Mouse (Mus musculus) bone marrow macrophage, adult 2 months (primary cell): ENCODE results near the gene Gm45837. TPM values are rescaled to one million over a fixed set of nuclear protein-coding genes. Genes with fewer than 3 reads are reported as not detected.

Experiments used
- H3K27ac ChIP-seq: 2 replicates; pipeline ENCODE4 v1.5.1; 2012; ENCODE audit warnings: low read depth, low read length; ENCODE audit not compliant: insufficient read depth
- H3K4me1 ChIP-seq: 2 replicates; pipeline ENCODE4 v1.6.1; 2012; ENCODE audit warnings: low read length; ENCODE audit not compliant: control insufficient read depth, insufficient read depth
- H3K4me3 ChIP-seq: 2 replicates; pipeline ENCODE4 v1.5.1; 2012; ENCODE audit warnings: mild to moderate bottlenecking, low read length, moderate library complexity; ENCODE audit not compliant: insufficient read depth
- CTCF ChIP-seq: IDR thresholded peaks from 2 replicates; pipeline ENCODE4 v1.5.1; 2012; ENCODE audit warnings: low read depth, mild to moderate bottlenecking, low read length, moderate library complexity
- POLR2A ChIP-seq: IDR thresholded peaks from 2 replicates; pipeline ENCODE4 v1.6.1; 2012; ENCODE audit warnings: mild to moderate bottlenecking, low read depth, low read length, borderline replicate concordance
- polyA plus RNA-seq: library from polyadenylated mRNA; stranded (reverse); fragments of >200 nt; gene quantifications from 2 replicates; pipeline ENCODE4 v1.2.4, GENCODE M21; 2012; ENCODE audit not compliant: missing spikeins, insufficient read depth, insufficient read length

Gene Gm45837
- polyA plus RNA-seq, 1 experiment = 11.2 TPM

- H3K27ac ChIP-seq = no peak overlapping the region
- TF ChIP-seq CTCF = no peak
- TF ChIP-seq POLR2A = no peak
- H3K4me1 ChIP-seq = no peaks in the 10 kb centered on the region
- H3K4me3 ChIP-seq = no peak overlapping the region
These were observed 103.0 kb downstream of the Gm45837 start for GRCm38 (mm10) chr7:101513655-101514054.

GRCm38 (mm10) chr7:101514768-101515167 is 104.1 kb downstream of the Gm45837 start:
- Histone ChIP-seq H3K4me1 (no peaks in the 10 kb centered on the region), H3K4me3 (no peak overlapping the region)
- TF ChIP-seq CTCF = no peak
- TF ChIP-seq POLR2A = no peak

GRCm38 (mm10) chr7:101515295-101515694 is 104.6 kb downstream of the Gm45837 start:
- TF ChIP-seq CTCF (no peak), POLR2A (no peak)
- no peak overlapping the region for H3K27ac ChIP-seq
- no peak overlapping the region for H3K4me3 ChIP-seq
- no peaks in the 10 kb centered on the region for H3K4me1 ChIP-seq

More at GRCm38 (mm10) chr7:101514768-101515167, 104.1 kb downstream of the Gm45837 start:
- no peak overlapping the region for H3K27ac ChIP-seq

GRCm38 (mm10) chr7:101516460-101516859 is 105.8 kb downstream of the Gm45837 start:
- TF ChIP-seq CTCF (0 out of 2 replicates have a peak, but pooled peaks have one; percentile 15), POLR2A (no peak)
- Histone ChIP-seq H3K4me3 (no peak overlapping the region), H3K4me1 (no peaks in the 10 kb centered on the region), H3K27ac (no peak overlapping the region)

- Histone ChIP-seq H3K4me1 (no peaks in the 10 kb centered on the region), H3K4me3 (no peak overlapping the region), H3K27ac (no peak overlapping the region)
- TF ChIP-seq CTCF (no peak), POLR2A (no peak)
These were observed 111.0 kb downstream of the Gm45837 start for GRCm38 (mm10) chr7:101521696-101522095.

GRCm38 (mm10) chr7:101523205-101523604 is 112.5 kb downstream of the Gm45837 start:
- TF ChIP-seq CTCF = no peak
- TF ChIP-seq POLR2A = no peak
- no peaks in the 10 kb centered on the region for H3K4me1 ChIP-seq
- no peak overlapping the region for H3K27ac ChIP-seq
- H3K4me3 ChIP-seq = no peak overlapping the region

GRCm38 (mm10) chr7:101526484-101526883 is 115.8 kb downstream of the Gm45837 start:
- Histone ChIP-seq H3K27ac (no peak overlapping the region), H3K4me1 (no peaks in the 10 kb centered on the region), H3K4me3 (no peak overlapping the region)
- TF ChIP-seq POLR2A (no peak), CTCF (no peak)

- TF ChIP-seq CTCF (no peak), POLR2A (no peak)
- peaks cover 9% of the 10 kb centered on the region for H3K4me1 ChIP-seq
- no peak overlapping the region for H3K4me3 ChIP-seq
- no peak overlapping the region for H3K27ac ChIP-seq
These were observed 123.7 kb downstream of the Gm45837 start for GRCm38 (mm10) chr7:101534428-101534827.

- no peak for TF ChIP-seq POLR2A
- TF ChIP-seq CTCF = no peak
- peaks cover 9% of the 10 kb centered on the region for H3K4me1 ChIP-seq
- H3K27ac ChIP-seq = no peak overlapping the region
- no peak overlapping the region for H3K4me3 ChIP-seq
These were observed 124.4 kb downstream of the Gm45837 start for GRCm38 (mm10) chr7:101535102-101535501.

- Histone ChIP-seq H3K27ac (no peak overlapping the region), H3K4me1 (peaks cover 11% of the 10 kb centered on the region), H3K4me3 (no peak overlapping the region)
- TF ChIP-seq POLR2A = no peak
- TF ChIP-seq CTCF = no peak
These were observed 124.8 kb downstream of the Gm45837 start for GRCm38 (mm10) chr7:101535517-101535916.

GRCm38 (mm10) chr7:101537541-101537940 is 126.9 kb downstream of the Gm45837 start:
- TF ChIP-seq CTCF (no peak), POLR2A (no peak)
- Histone ChIP-seq H3K4me1 (peaks cover 16% of the 10 kb centered on the region), H3K4me3 (peak overlapping the region; percentile 48), H3K27ac (peak overlapping the region; percentile 22)
